Mouse (Mus musculus) embryonic facial prominence, embryonic 13.5 days (tissue): Measurements from ENCODE around the gene 4930579F01Rik. TPM values are rescaled to one million over a fixed set of nuclear protein-coding genes. Genes with fewer than 3 reads are reported as not detected.

ENCODE experiments used
- ATAC-seq: fragments of 200-750 bp; cut with Nextera tagmentation; 2 replicates; pipeline ENCODE4 v1.8.0; 2017; ENCODE audit warnings: low read depth; ENCODE audit not compliant: insufficient number of reproducible peaks, insufficient read depth, low FRiP score, low TSS enrichment
- H3K27ac ChIP-seq: fragments of 300-500 bp; sonication (generic); 2 replicates; pipeline ENCODE4 v1.5.1; 2015; ENCODE audit warnings: moderate library complexity, mild to moderate bottlenecking, inconsistent platforms
- H3K27me3 ChIP-seq: fragments of 300-500 bp; sonication (generic); 2 replicates; pipeline ENCODE4 v1.6.1; 2015; ENCODE audit warnings: mild to moderate bottlenecking, inconsistent platforms
- H3K36me3 ChIP-seq: fragments of 300-500 bp; sonication (generic); 2 replicates; pipeline ENCODE4 v1.6.1; 2015; ENCODE audit warnings: mild to moderate bottlenecking, inconsistent platforms
- H3K4me1 ChIP-seq: fragments of 300-500 bp; sonication (generic); 2 replicates; pipeline ENCODE4 v1.6.1; 2015; ENCODE audit warnings: inconsistent platforms
- H3K4me2 ChIP-seq: fragments of 300-500 bp; sonication (generic); 2 replicates; pipeline ENCODE4 v1.6.1; 2015; ENCODE audit warnings: moderate library complexity, mild to moderate bottlenecking, inconsistent platforms
- H3K4me3 ChIP-seq: fragments of 300-500 bp; sonication (generic); 2 replicates; pipeline ENCODE4 v1.5.1; 2015; ENCODE audit warnings: mild to moderate bottlenecking, inconsistent platforms
- H3K9ac ChIP-seq: fragments of 300-500 bp; sonication (generic); 2 replicates; pipeline ENCODE4 v1.6.1; 2015; ENCODE audit warnings: mild to moderate bottlenecking, inconsistent platforms
- H3K9me3 ChIP-seq: fragments of 300-500 bp; sonication (generic); 2 replicates; pipeline ENCODE4 v1.6.1; 2016; ENCODE audit warnings: inconsistent platforms
- WGBS: fragments of 180-500 bp; shearing (Covaris S2); methylation state at CpG from one replicate; pipeline ENCODE4 v1.1.7; 2015; ENCODE audit warnings: mixed read lengths; 5-methylcytosine and 5-hydroxymethylcytosine counted together
- polyA plus RNA-seq: library from polyadenylated mRNA; unstranded; fragments of >200 nt; fragmentation: Nextera tagmentation; extraction: Ambion mirVana; gene quantifications from 2 replicates; pipeline ENCODE4 v1.2.1, GENCODE M21; 2015

4930579F01Rik gene
- polyA plus RNA-seq, 1 experiment from 2014 or later: 0.81 TPM

DNA sequence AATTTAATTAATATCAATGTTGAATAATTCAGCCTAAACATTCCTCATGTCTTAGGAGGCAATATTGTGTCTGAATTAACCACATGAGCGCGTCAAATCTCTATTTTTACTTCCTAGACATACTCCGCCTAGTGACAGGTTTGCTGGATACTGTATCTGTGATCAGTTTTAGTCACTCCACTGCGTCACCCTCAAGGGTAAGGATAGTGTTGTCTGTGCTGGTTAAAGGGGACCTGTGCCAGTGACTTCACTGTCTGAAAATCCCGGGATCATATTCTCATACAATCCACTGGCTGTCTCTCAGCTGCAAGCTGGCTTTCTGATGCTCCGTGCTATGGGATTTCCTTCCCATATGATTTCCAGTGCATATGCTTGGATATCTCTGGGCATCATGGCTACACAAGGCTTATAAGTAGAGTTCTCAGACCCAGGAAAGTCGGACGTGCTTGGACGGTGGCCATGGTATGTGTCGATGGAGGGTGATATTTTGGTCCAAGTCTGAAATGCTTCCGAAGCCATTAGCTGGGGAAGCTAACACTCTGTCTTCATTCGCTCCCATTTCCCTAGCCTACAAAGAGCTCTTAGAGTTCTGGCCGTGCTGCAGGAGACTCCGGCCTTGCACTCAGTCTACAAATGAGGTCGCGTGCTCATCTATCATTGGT lies 74.0 kb downstream of the 4930579F01Rik start:
- Histone ChIP-seq H3K27me3 (no peaks in the 10 kb centered on the region), H3K9ac (no peak overlapping the region), H3K4me2 (no peak overlapping the region), H3K27ac (no peak overlapping the region), H3K4me3 (no peak overlapping the region), H3K36me3 (no peaks in the 10 kb centered on the region), H3K9me3 (no peaks in the 10 kb centered on the region), H3K4me1 (no peaks in the 10 kb centered on the region)
- WGBS: 93% methylated on average over 16 of the region's 16 CpGs
- no peak for ATAC-seq

DNA sequence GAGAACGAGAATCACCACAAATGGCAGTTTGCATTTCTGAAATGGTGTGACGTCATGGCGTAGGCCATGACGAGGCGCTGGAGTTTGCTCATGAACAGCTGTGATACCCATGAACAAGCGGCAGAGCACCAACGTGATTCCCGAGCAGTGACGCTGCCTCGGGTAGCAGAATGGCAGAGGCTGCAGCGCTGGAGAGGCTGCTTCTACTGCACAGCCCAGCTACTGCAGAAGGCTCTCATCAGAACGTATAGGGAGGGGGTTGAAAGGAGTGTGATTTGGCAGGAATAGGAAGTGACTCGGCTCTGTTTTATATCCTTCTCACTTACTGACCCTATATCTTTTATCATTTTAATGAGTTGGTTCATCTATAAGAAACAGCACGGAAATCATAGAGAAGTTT lies 74.8 kb downstream of the 4930579F01Rik start:
- H3K27me3 ChIP-seq: no peaks in the 10 kb centered on the region
- no peak overlapping the region for H3K9ac ChIP-seq
- H3K36me3 ChIP-seq: no peaks in the 10 kb centered on the region
- no peaks in the 10 kb centered on the region for H3K9me3 ChIP-seq
- H3K27ac ChIP-seq: no peak overlapping the region
- no peaks in the 10 kb centered on the region for H3K4me1 ChIP-seq
- ATAC-seq: no peak
- 77% methylated on average over 14 of the region's 14 CpGs for WGBS
- H3K4me2 ChIP-seq: no peak overlapping the region
- no peak overlapping the region for H3K4me3 ChIP-seq

DNA sequence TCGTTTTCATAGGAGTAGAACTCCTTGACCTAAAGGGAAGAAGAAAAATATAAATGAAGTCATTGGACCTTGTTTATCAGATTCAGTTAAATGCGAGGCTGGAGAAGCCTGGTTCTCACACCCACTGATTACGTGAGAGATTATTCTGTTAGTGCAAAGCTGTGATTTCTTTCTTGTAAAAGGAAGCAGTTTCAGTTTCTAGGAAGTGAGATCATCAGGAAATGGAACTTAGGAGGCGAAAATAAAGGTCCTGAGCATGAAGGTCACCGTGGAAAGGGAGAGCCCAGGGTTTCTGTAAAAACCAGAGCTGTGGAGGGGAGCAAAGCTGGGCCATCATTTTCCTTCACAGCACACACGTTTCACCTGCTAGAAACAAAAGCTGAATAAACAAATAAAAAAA lies 75.2 kb downstream of the 4930579F01Rik start:
- Histone ChIP-seq H3K9me3 (no peaks in the 10 kb centered on the region), H3K4me2 (no peak overlapping the region), H3K36me3 (no peaks in the 10 kb centered on the region), H3K4me1 (no peaks in the 10 kb centered on the region), H3K9ac (no peak overlapping the region), H3K27ac (no peak overlapping the region), H3K4me3 (no peak overlapping the region), H3K27me3 (no peaks in the 10 kb centered on the region)
- WGBS: 73% methylated on average over 6 of the region's 6 CpGs
- no peak for ATAC-seq

DNA sequence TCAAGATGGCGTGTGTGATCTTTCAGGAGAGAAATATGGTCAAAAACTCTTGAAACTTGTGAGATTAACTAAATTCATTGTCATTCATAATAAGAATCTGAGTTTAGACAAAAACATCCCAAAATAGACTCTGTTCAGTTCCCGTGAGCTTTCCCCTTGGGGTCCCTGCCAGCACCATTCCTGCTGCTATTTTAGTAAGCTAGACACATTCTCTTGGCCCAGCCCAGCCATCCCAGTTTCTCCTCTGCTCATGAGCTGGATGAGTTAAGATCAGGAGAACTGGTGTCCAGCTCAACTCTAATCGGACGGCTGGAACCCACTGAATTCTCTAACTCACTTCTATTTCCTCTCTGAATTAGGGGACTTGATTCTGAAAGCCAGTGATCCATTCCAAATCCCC lies 76.8 kb downstream of the 4930579F01Rik start:
- Histone ChIP-seq H3K4me3 (no peak overlapping the region), H3K4me1 (no peaks in the 10 kb centered on the region), H3K4me2 (no peak overlapping the region), H3K36me3 (no peaks in the 10 kb centered on the region), H3K27ac (no peak overlapping the region), H3K9ac (no peak overlapping the region), H3K9me3 (no peaks in the 10 kb centered on the region), H3K27me3 (no peaks in the 10 kb centered on the region)
- no peak for ATAC-seq
- 87% methylated on average over 4 of the region's 4 CpGs for WGBS

DNA sequence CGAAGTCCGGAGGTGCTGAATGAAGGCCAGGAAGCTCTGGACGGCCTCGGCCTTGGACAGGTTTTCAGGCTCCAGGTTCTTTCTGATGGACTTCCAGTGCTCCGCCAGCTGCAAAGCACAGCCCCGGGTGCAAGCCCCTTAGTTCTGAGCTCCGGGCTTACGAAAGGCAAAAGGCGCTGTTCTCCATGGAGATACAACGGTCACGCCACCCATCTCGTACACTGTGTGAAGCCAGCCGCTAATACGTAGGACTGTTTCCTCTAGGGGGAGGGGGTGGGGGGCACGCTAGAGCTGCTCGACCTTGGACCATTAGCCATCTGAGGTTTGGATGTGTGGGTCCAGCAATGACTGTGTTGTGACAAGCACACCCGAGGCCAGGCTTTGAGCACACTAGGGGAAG lies 79.5 kb downstream of the 4930579F01Rik start:
- no peaks in the 10 kb centered on the region for H3K9me3 ChIP-seq
- 85% methylated on average over 17 of the region's 17 CpGs for WGBS
- H3K36me3 ChIP-seq: no peaks in the 10 kb centered on the region
- H3K4me3 ChIP-seq: no peak overlapping the region
- H3K27ac ChIP-seq: no peak overlapping the region
- no peak overlapping the region for H3K4me2 ChIP-seq
- no peak for ATAC-seq
- H3K4me1 ChIP-seq: no peaks in the 10 kb centered on the region
- no peaks in the 10 kb centered on the region for H3K27me3 ChIP-seq
- no peak overlapping the region for H3K9ac ChIP-seq

Other genes with a start within 250 kb of the 4930579F01Rik start
- 5.9 and 6.8 TPM in 2 replicates for gene Dapp1, start 212.3 kb downstream of the 4930579F01Rik start, polyA plus RNA-seq
- 0.40 and 0.41 TPM in 2 replicates for gene 1110002E22Rik, start 128.8 kb downstream of the 4930579F01Rik start, polyA plus RNA-seq
- gene Gm5105, start 126.4 kb downstream of the 4930579F01Rik start, polyA plus RNA-seq: 0.40 TPM in 1 of 2 replicates, not detected in the other
- 12.4 and 14.0 TPM in 2 replicates for gene Trmt10a, start 50.4 kb downstream of the 4930579F01Rik start, polyA plus RNA-seq
- gene Mttp, start 48.9 kb downstream of the 4930579F01Rik start, polyA plus RNA-seq: 8.7 and 13.3 TPM in 2 replicates
- 3.1 and 3.6 TPM in 2 replicates for gene Adh7, start 23.9 kb upstream of the 4930579F01Rik start, polyA plus RNA-seq
- gene Adh1, start 67.2 kb upstream of the 4930579F01Rik start, polyA plus RNA-seq: 7.1 and 14.3 TPM in 2 replicates
- 0.19 TPM in 1 of 2 replicates, not detected in the other for gene Adh6a, start 119.5 kb upstream of the 4930579F01Rik start, polyA plus RNA-seq
- gene Adh6b, start 147.9 kb upstream of the 4930579F01Rik start, polyA plus RNA-seq: 0.37 and 0.70 TPM in 2 replicates
- gene Adh4, start 221.6 kb upstream of the 4930579F01Rik start, polyA plus RNA-seq: not detected in 2 replicates
- gene Adh5, start 249.3 kb upstream of the 4930579F01Rik start, polyA plus RNA-seq: 228 and 237 TPM in 2 replicates